Comparison of ENCODE assay signal across 13 mouse cellular contexts in the genomic region with DNA sequence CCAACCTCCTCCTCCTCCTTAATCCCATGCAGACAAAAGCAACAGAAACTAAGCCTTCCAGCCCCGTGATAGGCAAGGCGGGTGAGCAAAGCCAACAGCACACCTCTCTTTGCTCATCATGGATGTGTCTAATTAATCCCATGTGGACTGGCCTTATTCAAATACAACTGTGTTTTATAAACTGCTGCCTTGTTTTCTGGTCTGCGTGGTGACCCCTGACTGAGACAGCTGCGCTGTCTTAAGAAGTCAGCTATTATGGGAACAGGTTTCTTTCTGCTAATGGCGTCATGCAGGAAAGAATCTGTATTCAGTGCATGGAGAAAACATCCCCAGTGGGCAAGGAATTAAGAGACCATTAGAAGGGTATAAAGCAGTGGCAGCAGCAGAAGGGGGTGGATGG.
DNase-seq lines count a peak whose midpoint lies in the region; ATAC-seq and TF ChIP-seq lines count a peak whose summit lies in the region.
"Had no signal": no experiment of that assay in that cellular context is flagged by ENCODE, and none has a peak within 500 bp of the region (broad histone marks: within the 10 kb centered on the region; RNA-seq: fewer than 3 reads in every experiment).

No protein-coding gene starts in this region.

- ATAC-seq in lung, embryonic 14.5 days (ENCODE audit: insufficient read depth): 0 out of 2 replicates have a peak, but pooled peaks have one; percentile 2
- ATAC-seq in midbrain, embryonic 12.5 days (ENCODE audit: low FRiP score, low read depth): peak; percentile 89

- H3K36me3 ChIP-seq in lung, embryonic 14.5 days (ENCODE audit: insufficient read depth): no peaks in the 10 kb centered on the region
- no peaks in the 10 kb centered on the region for H3K36me3 ChIP-seq in midbrain, embryonic 12.5 days
- H3K36me3 ChIP-seq: liver, embryonic 15.5 days had no signal

- no peak for TF ChIP-seq CTCF in lung, embryonic 14.5 days (IDR thresholded peaks at IDR 0.05; ENCODE audit: low read depth)

- H3K4me2 ChIP-seq in lung, embryonic 14.5 days: no peak overlapping the region
- peak overlapping the region; percentile 26; the same call in 1 of the 2 replicates for H3K4me2 ChIP-seq in midbrain, embryonic 12.5 days (replicated peaks)
- H3K4me2 ChIP-seq: liver, embryonic 15.5 days had no signal

- H3K9ac ChIP-seq in lung, embryonic 14.5 days: no peak overlapping the region
- H3K9ac ChIP-seq in midbrain, embryonic 12.5 days (replicated peaks): no peak overlapping the region
- H3K9ac ChIP-seq: liver, embryonic 15.5 days had no signal

- H3K27ac ChIP-seq in lung, embryonic 14.5 days (ENCODE audit: low read depth): no peak overlapping the region
- no peak overlapping the region; the same call in none of the 2 replicates for H3K27ac ChIP-seq in midbrain, embryonic 12.5 days (replicated peaks)
- H3K27ac ChIP-seq: heart, adult 2 months; liver, embryonic 15.5 days; macrophage had no signal

- no peaks in the 10 kb centered on the region for H3K4me1 ChIP-seq in lung, embryonic 14.5 days (ENCODE audit: insufficient read depth)
- peaks cover 12% of the 10 kb centered on the region for H3K4me1 ChIP-seq in midbrain, embryonic 12.5 days
- H3K4me1 ChIP-seq: liver, embryonic 15.5 days had no signal

- no peak for DNase-seq in lung, embryonic 14.5 days
- DNase-seq in lung, postnatal 25 days (ENCODE audit: low spot score): no peak
- peak; percentile 31 for DNase-seq in forelimb bud, embryonic 11.5 days (ENCODE audit: low read depth, low spot score)
- no peak for DNase-seq in urinary bladder, postnatal 14 days (ENCODE audit: low spot score)
- no peak for DNase-seq in heart, postnatal 25 days (ENCODE audit: low spot score)
- no peak for DNase-seq in frontal cortex, adult 2 months (ENCODE audit: extremely low spot score in 1 of 2, low spot score in 1 of 2)
- DNase-seq: cerebellum, postnatal 36 days; heart, adult 2 months; kidney, postnatal 36 days; thymus, postnatal 25 days had no signal

- no peak overlapping the region for H3K4me3 ChIP-seq in lung, embryonic 14.5 days (ENCODE audit: low read depth, low read length)
- no peak overlapping the region for H3K4me3 ChIP-seq in midbrain, embryonic 12.5 days
- H3K4me3 ChIP-seq: heart, adult 2 months; liver, embryonic 15.5 days had no signal

- H3K27me3 ChIP-seq in lung, embryonic 14.5 days (ENCODE audit: insufficient read depth, low read length): no peaks in the 10 kb centered on the region
- H3K27me3 ChIP-seq in midbrain, embryonic 12.5 days: peaks cover 32% of the 10 kb centered on the region
- H3K27me3 ChIP-seq: liver, embryonic 15.5 days had no signal

- no peaks in the 10 kb centered on the region for H3K9me3 ChIP-seq in lung, embryonic 14.5 days (ENCODE audit: low read depth, low read length)
- H3K9me3 ChIP-seq in midbrain, embryonic 12.5 days: peaks cover 4% of the 10 kb centered on the region; the same call in 1 of the 2 replicates
- H3K9me3 ChIP-seq: liver, embryonic 15.5 days had no signal

- 45% methylated on average over 5 of the region's 5 CpGs for WGBS in lung, embryonic 14.5 days
- 2% methylated on average over 5 of the region's 5 CpGs for WGBS in midbrain, embryonic 12.5 days

- intact Hi-C loops in heart, postnatal 25 days (cut with DNase I): no loop called here
